Mouse (Mus musculus) ES-E14 (cell line): ENCODE measurements around the gene Cd8a.

Experiments
- CHD2 ChIP-seq: IDR thresholded peaks from 2 replicates; pipeline ENCODE4 v1.6.1; 2014; ENCODE audit warnings: mild to moderate bottlenecking, low read depth, low read length, inconsistent platforms
- MAFK ChIP-seq: IDR thresholded peaks from 2 replicates; pipeline ENCODE4 v1.6.1; 2014; ENCODE audit warnings: mild to moderate bottlenecking, low read depth, low read length, inconsistent platforms; ENCODE audit not compliant: insufficient read depth

DNA sequence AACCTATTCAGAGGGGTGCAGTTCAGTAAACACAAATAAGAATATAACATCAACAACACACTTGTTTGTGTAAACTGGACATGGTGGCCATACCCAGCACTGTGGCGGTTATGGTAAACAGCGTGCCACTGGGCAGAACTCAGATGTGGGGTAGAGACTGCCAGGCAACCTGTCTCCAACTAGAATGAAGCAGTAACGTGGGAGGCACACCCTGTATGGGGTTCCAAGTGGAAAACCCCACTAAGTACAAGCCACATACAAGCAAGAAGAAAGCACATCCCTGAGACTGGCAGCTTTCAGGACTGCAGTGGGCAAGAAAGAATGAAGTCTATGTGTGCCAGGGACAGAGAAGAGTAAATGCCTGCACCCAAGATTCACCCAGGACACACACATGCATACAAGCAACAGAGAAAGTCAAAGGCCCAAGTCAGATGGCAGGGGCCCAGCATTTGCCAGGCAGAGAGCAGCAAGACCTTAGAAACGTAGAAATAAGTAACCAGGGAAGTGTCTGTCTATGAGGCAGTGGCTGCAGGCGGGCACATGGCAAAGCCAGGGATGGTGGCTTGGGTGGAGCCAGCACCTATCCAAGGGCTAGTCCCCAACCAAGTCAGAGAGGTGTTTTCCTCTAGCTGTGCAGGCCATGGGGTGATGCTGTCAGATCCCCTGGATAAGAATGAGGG lies 1.0 kb upstream of the Cd8a start:
- no peak for TF ChIP-seq CHD2
- no peak for TF ChIP-seq MAFK
